37 mouse cellular contexts compared by ENCODE assay signal in genomic region chr5:27855726-27856125, GRCm38 (mm10). TPM values are rescaled to one million over a fixed set of nuclear protein-coding genes. Genes with fewer than 3 reads are reported as not detected.
"Had no signal": no experiment of that assay in that cellular context is flagged by ENCODE, and none has a peak within 500 bp of the region (broad histone marks: within the 10 kb centered on the region; RNA-seq: fewer than 3 reads in every experiment).

No protein-coding gene starts in this region.

- H3K27ac ChIP-seq: embryonic facial prominence, embryonic 10.5 days; embryonic facial prominence, embryonic 12.5 days; embryonic facial prominence, embryonic 13.5 days; embryonic facial prominence, embryonic 15.5 days; forebrain, embryonic 10.5 days; forebrain, embryonic 12.5 days; forebrain, embryonic 13.5 days; forebrain, embryonic 15.5 days; gastrocnemius, adult 2 months; heart, adult 2 months had no signal

- H3K9me3 ChIP-seq: embryonic facial prominence, embryonic 10.5 days; embryonic facial prominence, embryonic 12.5 days; embryonic facial prominence, embryonic 13.5 days; embryonic facial prominence, embryonic 15.5 days; forebrain, embryonic 10.5 days; forebrain, embryonic 12.5 days; forebrain, embryonic 13.5 days; forebrain, embryonic 15.5 days had no signal

- ATAC-seq: forebrain, embryonic 13.5 days; forebrain, embryonic 14.5 days; forebrain, embryonic 15.5 days; forebrain, embryonic 16.5 days; forebrain, postnatal 0 days had no signal

- H3K4me1 ChIP-seq: embryonic facial prominence, embryonic 10.5 days; embryonic facial prominence, embryonic 12.5 days; embryonic facial prominence, embryonic 13.5 days; embryonic facial prominence, embryonic 15.5 days; forebrain, embryonic 10.5 days; forebrain, embryonic 12.5 days; forebrain, embryonic 13.5 days; forebrain, embryonic 15.5 days had no signal

- H3K4me2 ChIP-seq: embryonic facial prominence, embryonic 12.5 days; embryonic facial prominence, embryonic 13.5 days; embryonic facial prominence, embryonic 15.5 days; forebrain, embryonic 12.5 days; forebrain, embryonic 13.5 days; forebrain, embryonic 15.5 days had no signal

- H3K9ac ChIP-seq: embryonic facial prominence, embryonic 12.5 days; embryonic facial prominence, embryonic 13.5 days; embryonic facial prominence, embryonic 15.5 days; forebrain, embryonic 12.5 days; forebrain, embryonic 13.5 days; forebrain, embryonic 15.5 days; forebrain, postnatal 0 days had no signal

- DNase-seq: cerebellum, adult 18-20 months; cerebellum, adult 2 months; cerebellum, adult 8-10 months; cerebellum, adult 9-10 months; cerebellum, adult 9-11 months; cerebellum, postnatal 10 days; cerebellum, postnatal 14 days; cerebellum, postnatal 25 days; cerebellum, postnatal 36 days; embryo, embryonic 11 days; forebrain, postnatal 0 days; gastrocnemius, adult 2 months; gastrocnemius, postnatal 10 days; gastrocnemius, postnatal 14 days; gastrocnemius, postnatal 25 days; gastrocnemius, postnatal 36 days; heart, adult 18-20 months; heart, adult 2 months had no signal

- H3K27me3 ChIP-seq: embryonic facial prominence, embryonic 12.5 days; embryonic facial prominence, embryonic 13.5 days; embryonic facial prominence, embryonic 15.5 days; forebrain, embryonic 12.5 days; forebrain, embryonic 13.5 days; forebrain, embryonic 15.5 days had no signal

- H3K4me3 ChIP-seq: embryonic facial prominence, embryonic 10.5 days; embryonic facial prominence, embryonic 12.5 days; embryonic facial prominence, embryonic 13.5 days; embryonic facial prominence, embryonic 15.5 days; erythroblast, embryonic 14.5 days; forebrain, embryonic 10.5 days; forebrain, embryonic 12.5 days; forebrain, embryonic 13.5 days; forebrain, embryonic 15.5 days; gastrocnemius, adult 2 months; heart, adult 2 months had no signal

- H3K36me3 ChIP-seq: embryonic facial prominence, embryonic 10.5 days; embryonic facial prominence, embryonic 12.5 days; embryonic facial prominence, embryonic 13.5 days; embryonic facial prominence, embryonic 15.5 days; forebrain, embryonic 10.5 days; forebrain, embryonic 12.5 days; forebrain, embryonic 15.5 days had no signal

RNA-seq across cellular contexts. Expression of gene Htr5a, which starts 13.8 kb away (rescaled TPM):
- total RNA-seq: common myeloid progenitor, adult 5-6 weeks; gastrocnemius, adult 18-20 months; gastrocnemius, adult 2 months; gastrocnemius, adult 8-10 months; gastrocnemius, postnatal 14 days; gastrocnemius, postnatal 25 days; gastrocnemius, postnatal 36 days; gastrocnemius, postnatal 4 days; heart, adult 18-20 months; heart, adult 2 months; heart, adult 8-10 months had no signal
- polyA plus RNA-seq: embryonic facial prominence, embryonic 10.5 days; embryonic facial prominence, embryonic 11.5 days; embryonic facial prominence, embryonic 13.5 days; embryonic facial prominence, embryonic 15.5 days; erythroblast, embryonic 14.5 days; forebrain, embryonic 10.5 days; forebrain, embryonic 11.5 days; gonadal fat pad, adult 2 months; heart, adult 2 months had no signal
